Mouse (Mus musculus) c-Kit-negative CD71-positive TER-119-positive erythroid progenitor cells, embryonic 14.5 days (primary cell): ENCODE data around the gene Proser3.

Experiments used
- DNase-seq: peaks from one replicate; pipeline ENCODE4 v3.0.0-alpha.2; 2013; ENCODE audit warnings: low read depth, low spot score

The Proser3 gene

GRCm38 (mm10) chr7:30552102-30553020 lies at the start of gene Proser3, which contains the start of gene Hspb6:
Gene Proser3, minus strand, starts transcription at chr7:30552299.
Gene Hspb6, plus strand, starts transcription at chr7:30552178.
- peak; percentile 98 for DNase-seq

- DNase-seq, result no peak
Observed at GRCm38 (mm10) chr7:30600651-30601050, 48.6 kb upstream of the Proser3 start.

DNA sequence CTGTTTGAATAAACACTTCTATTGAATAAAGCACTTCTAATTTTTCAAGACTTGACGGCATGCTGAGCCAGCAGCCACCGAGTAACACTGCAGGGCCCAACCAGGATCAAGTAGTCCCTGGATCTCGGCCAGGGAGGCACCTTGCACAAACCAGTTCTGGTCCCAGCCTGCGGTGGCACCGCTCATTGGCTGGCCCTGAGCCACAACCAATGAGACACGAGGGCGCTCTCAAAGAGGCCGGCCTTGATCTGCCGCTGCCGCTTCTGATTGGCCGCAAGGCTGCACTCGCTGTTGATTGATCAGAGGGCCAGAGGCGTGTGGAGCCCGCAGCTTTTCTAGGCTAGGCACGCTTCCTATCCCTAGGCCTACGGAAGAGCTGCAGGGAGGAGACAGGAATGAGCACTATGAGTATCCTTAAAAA lies 47.8 kb upstream of the Proser3 start:
- peak; percentile 66 for DNase-seq

DNA sequence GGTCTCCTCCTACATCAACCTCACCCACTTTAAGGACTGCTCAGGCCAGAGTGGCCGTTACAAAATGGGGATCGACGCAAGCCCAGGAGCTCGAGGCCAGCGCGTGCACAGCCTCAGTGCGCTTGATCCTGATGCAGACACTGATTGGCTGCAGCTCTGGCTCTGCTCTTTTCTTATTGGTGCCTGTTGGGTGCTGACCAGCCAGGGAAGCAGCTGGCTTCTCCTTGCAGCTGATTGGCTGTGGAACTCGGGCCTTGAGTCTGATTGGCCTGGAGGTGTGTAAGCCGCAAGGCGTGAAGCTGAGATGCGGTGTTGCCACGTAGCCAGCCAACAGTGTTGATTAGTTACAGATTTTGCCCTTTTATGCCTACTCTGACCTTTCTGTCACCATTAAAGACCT lies 46.7 kb upstream of the Proser3 start, which contains the start of gene Zbtb32:
Gene Zbtb32 (minus strand): TSS at position 124 of the 400 bp plus-strand sequence.
- DNase-seq, result no peak

DNA sequence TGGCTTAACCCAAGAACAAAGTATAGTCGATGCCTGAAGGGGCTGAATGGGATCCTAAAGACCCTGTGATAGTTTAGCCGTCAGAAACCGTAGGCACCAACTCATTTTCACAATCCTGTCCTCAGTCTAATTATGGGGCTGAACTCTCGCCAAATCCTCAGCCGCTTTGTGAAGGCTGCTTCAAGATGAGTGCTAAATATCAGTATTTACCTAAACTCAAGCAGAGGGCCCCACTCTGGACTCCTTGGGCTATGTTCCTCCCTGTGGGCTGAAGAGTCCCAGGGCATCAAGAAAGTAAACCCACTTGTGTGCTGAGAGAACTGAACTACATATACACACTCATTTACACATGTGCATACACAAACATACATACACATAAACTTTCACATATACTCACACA lies 44.7 kb upstream of the Proser3 start:
- DNase-seq, result no peak

GRCm38 (mm10) chr7:30596093-30596492 lies 44.0 kb upstream of the Proser3 start:
- no peak for DNase-seq

DNA sequence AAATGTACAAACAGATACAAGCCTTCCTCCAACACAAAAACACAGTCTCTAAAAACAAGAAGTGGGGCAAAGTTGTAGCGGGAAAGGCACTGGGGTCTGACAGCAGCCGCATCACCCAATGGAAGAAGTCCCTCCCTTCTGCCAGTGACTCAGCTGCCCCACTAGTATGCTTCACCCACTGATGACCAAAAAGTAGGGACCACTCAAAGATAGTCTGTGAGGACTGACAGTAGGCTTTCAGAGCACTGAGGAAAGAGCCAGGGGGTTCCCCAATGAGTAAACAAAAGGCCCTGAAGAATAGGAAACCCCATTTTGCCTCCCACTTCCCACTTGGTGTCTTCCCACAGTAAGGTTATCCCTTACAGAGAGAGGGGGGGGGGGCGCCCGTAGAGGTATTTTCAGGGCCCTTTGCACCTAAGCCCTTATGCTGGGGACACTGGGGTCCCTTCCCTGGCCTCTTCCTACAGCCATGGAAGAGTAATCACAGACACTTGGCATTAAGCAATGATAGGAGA lies 42.5 kb upstream of the Proser3 start:
- no peak for DNase-seq

- no peak for DNase-seq
Observed at GRCm38 (mm10) chr7:30593579-30594509, 41.7 kb upstream of the Proser3 start.

GRCm38 (mm10) chr7:30592772-30593423 lies 40.8 kb upstream of the Proser3 start:
- DNase-seq, result no peak

GRCm38 (mm10) chr7:30591605-30591951 lies 39.5 kb upstream of the Proser3 start:
- no peak for DNase-seq

GRCm38 (mm10) chr7:30590927-30591604 lies 39.0 kb upstream of the Proser3 start:
- no peak for DNase-seq

DNA sequence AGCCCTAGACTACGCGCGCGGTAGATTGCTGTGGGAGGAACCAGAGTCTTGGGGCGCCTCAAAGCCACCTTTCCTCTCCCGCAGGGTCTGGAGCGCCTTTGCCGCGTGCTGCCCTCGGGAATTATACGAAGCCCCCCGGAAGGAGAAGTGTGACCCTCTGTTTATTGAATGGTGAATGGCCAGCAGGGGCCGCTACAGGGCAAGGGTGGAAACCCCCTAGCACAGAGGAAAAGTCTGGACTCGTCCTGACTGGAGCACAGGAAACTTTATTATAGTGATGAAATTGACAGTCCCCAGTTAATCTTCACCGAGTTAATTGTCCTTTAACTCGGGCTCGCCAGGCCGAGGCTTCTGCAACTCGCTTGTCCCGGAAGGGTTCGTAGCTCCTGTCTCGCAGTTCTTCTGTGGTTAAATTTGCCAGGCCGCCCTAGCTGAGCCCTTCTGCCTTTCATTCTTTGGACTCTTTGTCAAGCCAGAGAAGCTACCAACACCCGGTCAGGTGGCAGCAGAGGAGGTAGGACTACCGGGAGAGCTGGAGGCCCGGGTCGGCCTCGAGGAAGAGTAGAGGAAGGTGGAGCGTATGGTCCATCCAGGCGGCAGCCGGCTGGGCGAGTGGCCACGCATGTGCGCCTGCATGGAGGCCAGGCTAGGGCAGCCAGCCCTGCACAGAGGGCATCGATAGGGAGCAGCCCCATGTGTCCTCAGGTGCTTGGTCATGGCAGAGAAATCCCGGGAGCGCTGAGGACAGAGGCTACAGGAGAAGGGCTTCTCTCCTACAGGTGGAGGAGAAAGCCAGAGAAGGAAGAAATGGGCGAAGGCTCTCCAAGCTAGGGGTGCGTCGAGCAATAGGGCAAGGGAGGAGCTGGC lies 37.6 kb upstream of the Proser3 start:
- DNase-seq, result peak; percentile 60

- peak; percentile 88 for DNase-seq
Observed at GRCm38 (mm10) chr7:30588676-30589434, 36.8 kb upstream of the Proser3 start, which contains the start of gene Kmt2b. Gene Kmt2b, minus strand, starts transcription at chr7:30588726.

DNA sequence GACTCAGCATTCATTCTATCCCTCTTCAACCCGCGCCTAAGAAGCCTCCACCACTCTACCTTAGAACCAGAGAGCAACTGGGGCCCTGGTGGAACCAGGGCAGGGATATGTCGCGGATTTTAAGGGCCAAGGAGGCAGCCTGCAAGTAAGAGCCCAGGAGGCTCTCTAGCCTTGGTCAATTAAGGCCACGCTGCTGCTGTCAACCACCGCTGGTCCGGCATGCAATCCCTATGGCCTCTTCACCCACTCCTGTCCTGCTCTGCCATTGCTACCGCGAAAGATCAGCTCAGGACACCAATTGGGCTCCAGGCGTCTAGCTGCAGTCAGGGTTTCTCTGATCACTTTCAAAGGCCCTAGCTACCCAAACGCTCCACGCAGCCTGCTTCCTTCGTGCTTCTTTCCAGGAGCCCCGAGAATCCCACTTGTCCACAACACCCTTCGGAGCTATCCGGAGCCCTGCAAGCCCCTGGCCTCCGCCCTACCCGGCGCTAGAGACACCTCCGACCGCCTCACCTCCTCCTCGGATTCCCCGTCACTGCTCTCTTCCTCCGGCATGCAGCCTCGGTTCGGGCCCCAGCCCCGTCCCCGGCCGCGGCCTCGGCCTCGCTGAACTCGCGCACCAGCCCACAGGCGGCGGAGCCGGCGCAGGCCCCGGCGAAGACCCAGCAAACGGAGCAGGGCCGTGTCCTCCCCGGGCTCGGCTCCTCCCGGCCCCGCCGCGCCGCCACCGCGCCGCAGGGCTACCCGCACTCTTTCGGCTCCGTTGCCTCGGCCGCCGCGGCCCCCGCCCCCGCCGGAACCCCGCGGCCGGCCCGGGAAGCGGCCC lies 36.0 kb upstream of the Proser3 start:
- peak; percentile 36 for DNase-seq

GRCm38 (mm10) chr7:30586455-30587020 lies 34.4 kb upstream of the Proser3 start:
- DNase-seq, result no peak

GRCm38 (mm10) chr7:30585170-30585569 lies 33.1 kb upstream of the Proser3 start:
- DNase-seq, result no peak

DNA sequence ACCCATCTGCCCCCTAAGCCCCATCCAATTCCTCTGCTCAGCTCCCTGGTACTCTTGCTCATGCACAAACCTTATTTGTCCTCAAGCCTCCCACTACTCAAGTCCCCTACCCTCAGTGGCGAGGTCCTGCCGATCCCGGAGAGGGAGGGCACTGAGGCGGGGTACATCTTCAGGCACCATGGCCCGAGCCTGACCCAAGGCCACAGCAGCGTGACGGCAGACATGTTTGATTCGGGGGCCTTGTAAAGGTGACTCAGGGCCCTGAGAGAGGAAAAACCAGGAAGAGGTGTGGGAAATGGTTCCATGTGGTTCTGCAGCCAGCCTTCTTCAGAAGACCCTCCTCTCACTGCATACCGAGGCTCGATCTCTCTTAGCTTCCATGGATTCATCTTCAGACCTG lies 32.2 kb upstream of the Proser3 start:
- no peak for DNase-seq

- no peak for DNase-seq
Observed at GRCm38 (mm10) chr7:30581547-30581946, 29.4 kb upstream of the Proser3 start.
